Mouse (Mus musculus) CD4-positive, CD25-positive, alpha-beta regulatory T cell, adult 4 months (primary cell): ENCODE results near the gene Fndc10. TPM values are rescaled to one million over a fixed set of nuclear protein-coding genes. Genes with fewer than 3 reads are reported as not detected.
"Not testable (repeated sequence)": the region's sequence is repeated elsewhere in the genome, so short reads cannot be mapped to it uniquely, and the experiment has no call there.

Experiments
- ATAC-seq: one replicate; pipeline ENCODE4 v1.8.0; 2017
- polyA plus RNA-seq, 2 experiments: library from polyadenylated mRNA; unstranded; fragments of 100-300 nt; shearing (Covaris generic); gene quantifications; one replicate each; pipeline ENCODE4 v1.2.1; 2017

Fndc10 gene
- polyA plus RNA-seq, 2 experiments from 2014 or later = 0.59 to 1.4 TPM

DNA sequence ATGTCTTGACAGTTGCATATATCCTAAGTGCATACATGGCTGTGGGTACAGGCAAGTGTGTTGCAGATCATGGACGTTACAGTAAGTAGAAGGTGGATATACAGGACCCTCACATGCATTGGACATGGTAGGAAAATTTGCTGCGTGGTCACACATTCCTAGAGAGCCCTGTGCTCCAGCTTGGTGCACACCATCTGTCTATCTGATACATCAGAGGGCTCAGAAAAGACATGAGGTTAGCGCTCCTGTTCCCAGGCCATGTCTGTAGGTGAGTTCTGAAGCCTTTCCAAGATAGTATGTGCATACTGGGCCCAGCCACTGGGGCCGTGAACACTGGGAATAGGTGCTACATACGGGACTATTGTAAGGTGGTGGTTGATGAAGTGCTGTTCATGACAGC, 42.3 kb downstream of the Fndc10 start:
- ATAC-seq = no peak

GRCm38 (mm10) chr4:155738262-155738661, 44.1 kb downstream of the Fndc10 start:
- ATAC-seq = no peak

DNA sequence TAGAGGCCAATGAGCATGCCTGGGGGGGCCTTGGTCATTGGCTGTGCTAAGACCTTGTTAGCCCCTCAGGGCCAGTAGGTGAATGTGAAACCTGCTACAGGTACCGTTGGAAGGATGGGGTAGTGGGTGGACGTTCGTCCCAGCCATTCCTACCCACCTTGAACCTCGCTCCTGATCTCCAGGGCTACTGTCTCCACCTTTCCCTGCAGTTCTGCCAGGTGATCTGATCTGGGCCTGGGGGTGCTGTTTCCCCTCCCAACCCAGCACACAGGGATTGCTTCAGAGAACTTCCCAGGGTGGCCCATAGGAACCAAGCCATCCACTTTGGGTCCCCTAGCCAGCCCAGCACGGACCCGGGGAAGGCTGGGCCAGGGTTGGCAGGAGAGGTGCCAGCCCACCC, 45.0 kb downstream of the Fndc10 start:
- ATAC-seq = no peak

- ATAC-seq = no peak
Observed at GRCm38 (mm10) chr4:155739741-155740636, 45.8 kb downstream of the Fndc10 start.

- not testable (repeated sequence) for ATAC-seq
Observed at GRCm38 (mm10) chr4:155740681-155741080, 46.5 kb downstream of the Fndc10 start.

- no peak for ATAC-seq
Observed at GRCm38 (mm10) chr4:155742684-155743083, 48.5 kb downstream of the Fndc10 start.

DNA sequence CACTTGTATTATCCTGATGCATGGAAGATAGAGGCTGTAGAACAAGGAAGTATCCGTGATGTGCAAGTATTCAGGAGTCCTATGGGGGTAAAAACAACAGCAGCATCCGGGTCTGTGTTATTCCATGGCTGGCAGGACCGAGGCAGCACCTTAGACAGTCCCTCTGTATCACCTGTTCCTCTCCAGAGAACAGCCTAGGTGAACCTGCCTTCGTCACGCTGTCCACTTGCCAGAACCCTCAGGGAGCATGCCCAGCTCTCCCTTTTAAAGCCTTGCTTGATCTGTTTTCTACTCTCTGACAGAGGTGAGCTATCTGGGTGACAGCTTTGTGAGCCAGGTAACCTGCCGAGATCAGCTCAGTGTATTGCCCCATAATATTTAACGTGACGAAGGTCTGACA, 50.3 kb downstream of the Fndc10 start:
- ATAC-seq = no peak

GRCm38 (mm10) chr4:155745136-155745535, 51.0 kb downstream of the Fndc10 start:
- ATAC-seq = no peak

Other genes starting within 250 kb of the Fndc10 start
- not detected for gene Tmem52, start 225.2 kb upstream of the Fndc10 start, polyA plus RNA-seq
- 100 to 1,000 TPM; 291 TPM for gene Gnb1, start 203.0 kb upstream of the Fndc10 start, polyA plus RNA-seq
- gene Nadk, start 132.0 kb upstream of the Fndc10 start, polyA plus RNA-seq = 10 to 100 TPM; 64.7 to 81.5 TPM
- 1 to 10 TPM; 9.1 to 9.7 TPM for gene Slc35e2, start 92.9 kb upstream of the Fndc10 start, polyA plus RNA-seq
- gene Cdk11b, start 69.5 kb upstream of the Fndc10 start, polyA plus RNA-seq = 100 to 1,000 TPM; 121 to 144 TPM
- not detected for gene Gm10563, start 48.9 kb upstream of the Fndc10 start, polyA plus RNA-seq
- not detected for gene Mmp23, start 41.0 kb upstream of the Fndc10 start, polyA plus RNA-seq
- gene Mib2, start 25.1 kb upstream of the Fndc10 start, polyA plus RNA-seq = 1 to 10 TPM; 4.8 to 5.1 TPM
- gene Ssu72, start 10.5 kb downstream of the Fndc10 start, polyA plus RNA-seq = 100 to 1,000 TPM; 153 to 164 TPM
- gene Tmem240, start 40.5 kb downstream of the Fndc10 start, polyA plus RNA-seq = under 1 TPM in 1 of 2 experiments, not detected in 1; 0.24 TPM
- 10 to 100 TPM; 22.9 to 32.9 TPM for gene Atad3a, start 66.8 kb downstream of the Fndc10 start, polyA plus RNA-seq
- gene Vwa1, start 80.4 kb downstream of the Fndc10 start, polyA plus RNA-seq = under 1 TPM in 1 of 2 experiments, not detected in 1; 0.23 TPM
- gene Tmem88b, start 91.5 kb downstream of the Fndc10 start, polyA plus RNA-seq = not detected
- gene Ankrd65, start 96.1 kb downstream of the Fndc10 start, polyA plus RNA-seq = not detected
- 100 to 1,000 TPM; 117 to 130 TPM for gene Mrpl20, start 108.5 kb downstream of the Fndc10 start, polyA plus RNA-seq
- 100 to 1,000 TPM in 1 of 2 experiments, 10 to 100 TPM in 1; 99.1 to 124 TPM for gene Ccnl2, start 118.1 kb downstream of the Fndc10 start, polyA plus RNA-seq
- 100 to 1,000 TPM; 167 to 217 TPM for gene Aurkaip1, start 136.9 kb downstream of the Fndc10 start, polyA plus RNA-seq
- 1 to 10 TPM; 2.1 to 2.3 TPM for gene Mxra8, start 145.3 kb downstream of the Fndc10 start, polyA plus RNA-seq
- 1 to 10 TPM; 2.2 to 4.7 TPM for gene Dvl1, start 153.1 kb downstream of the Fndc10 start, polyA plus RNA-seq
- under 1 TPM; 0.62 to 0.66 TPM for gene Tas1r3, start 169.0 kb downstream of the Fndc10 start, polyA plus RNA-seq
- 10 to 100 TPM; 17.0 to 20.1 TPM for gene Cptp, start 175.1 kb downstream of the Fndc10 start, polyA plus RNA-seq
- 100 to 1,000 TPM in 1 of 2 experiments, 10 to 100 TPM in 1; 93.4 to 109 TPM for gene Ints11, start 175.2 kb downstream of the Fndc10 start, polyA plus RNA-seq
- 10 to 100 TPM; 22.1 to 27.6 TPM for gene Pusl1, start 197.4 kb downstream of the Fndc10 start, polyA plus RNA-seq
- gene Acap3, start 197.5 kb downstream of the Fndc10 start, polyA plus RNA-seq = 1 to 10 TPM; 3.2 to 4.1 TPM
- gene Ube2j2, start 249.5 kb downstream of the Fndc10 start, polyA plus RNA-seq = 10 to 100 TPM; 21.6 to 29.7 TPM